Comparison of ENCODE assay signal across 8 mouse cellular contexts in the genomic region with DNA sequence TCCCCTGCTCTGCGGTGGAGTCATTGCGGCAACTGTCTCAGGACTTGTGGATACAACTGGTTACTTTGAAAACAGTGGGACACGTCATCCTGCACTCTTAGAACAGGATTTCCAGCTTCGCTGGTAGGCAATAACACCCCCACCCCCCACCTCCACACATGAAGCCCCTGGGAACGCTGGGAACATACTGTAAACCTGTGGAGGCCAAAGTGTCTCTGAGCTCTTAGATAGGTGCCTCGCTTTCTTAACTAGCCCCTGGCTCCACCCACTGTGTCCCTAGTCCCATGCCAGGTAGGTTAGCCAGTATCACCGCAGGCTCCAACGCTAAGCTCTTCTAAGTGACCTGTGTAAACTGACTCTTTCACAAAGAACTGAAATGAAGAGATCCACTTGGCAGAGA.
A peak's percentile ranks its signal among the peaks of the same experiment; 100 is the strongest.
DNase-seq lines count a peak whose midpoint lies in the region; ATAC-seq and TF ChIP-seq lines count a peak whose summit lies in the region.

No protein-coding gene starts in this region.

- peak overlapping the region; percentile 72 for H3K4me2 ChIP-seq in embryonic facial prominence, embryonic 12.5 days (replicated peaks)
- H3K4me2 ChIP-seq in hindbrain, postnatal 0 days (ENCODE audit: low read depth, low read length): peak overlapping the region; percentile 69
- H3K4me2 ChIP-seq in liver, postnatal 0 days (ENCODE audit: low read depth, low read length): peak overlapping the region; percentile 74
- peak overlapping the region; percentile 91 for H3K4me2 ChIP-seq in stomach, postnatal 0 days (replicated peaks; ENCODE audit: low read depth)

- no peak for TF ChIP-seq CTCF in hindbrain, postnatal 0 days (IDR thresholded peaks at IDR 0.05; ENCODE audit: low read depth)
- TF ChIP-seq CTCF in liver, postnatal 0 days (IDR thresholded peaks at IDR 0.05; ENCODE audit: low read depth): no peak
- TF ChIP-seq CTCF in stomach, postnatal 0 days (IDR thresholded peaks at IDR 0.05; ENCODE audit: low read depth): no peak

- H3K27ac ChIP-seq in embryonic facial prominence, embryonic 12.5 days: peak overlapping the region; percentile 77; the same call in 1 of the 2 replicates
- peak overlapping the region; percentile 81 for H3K27ac ChIP-seq in hindbrain, postnatal 0 days
- no peak overlapping the region for H3K27ac ChIP-seq in liver, postnatal 0 days (ENCODE audit: low read depth)
- peak overlapping the region; percentile 93 for H3K27ac ChIP-seq in stomach, postnatal 0 days (replicated peaks)

- H3K9me3 ChIP-seq in embryonic facial prominence, embryonic 12.5 days: no peaks in the 10 kb centered on the region
- no peaks in the 10 kb centered on the region for H3K9me3 ChIP-seq in hindbrain, postnatal 0 days (ENCODE audit: low read length)
- H3K9me3 ChIP-seq in liver, postnatal 0 days (ENCODE audit: low read length): no peaks in the 10 kb centered on the region
- H3K9me3 ChIP-seq in stomach, postnatal 0 days (ENCODE audit: control insufficient read depth, low read length): no peaks in the 10 kb centered on the region

- peaks cover 31% of the 10 kb centered on the region for H3K27me3 ChIP-seq in embryonic facial prominence, embryonic 12.5 days
- H3K27me3 ChIP-seq in hindbrain, postnatal 0 days (ENCODE audit: insufficient read depth, low read length): no peaks in the 10 kb centered on the region; the same call in 1 of the 2 replicates
- H3K27me3 ChIP-seq in liver, postnatal 0 days (ENCODE audit: insufficient read depth, low read length): peaks cover 14% of the 10 kb centered on the region; the same call in 1 of the 2 replicates
- H3K27me3 ChIP-seq in stomach, postnatal 0 days (ENCODE audit: control insufficient read depth, insufficient read depth, low read length): no peaks in the 10 kb centered on the region

- H3K9ac ChIP-seq in embryonic facial prominence, embryonic 12.5 days: peak overlapping the region; percentile 75; the same call in 1 of the 2 replicates
- H3K9ac ChIP-seq in hindbrain, postnatal 0 days (replicated peaks; ENCODE audit: low read length): peak overlapping the region; percentile 56
- 0 out of 2 replicates have a peak overlapping the region, but pooled peaks have one; percentile 72 for H3K9ac ChIP-seq in liver, postnatal 0 days (replicated peaks)
- peak overlapping the region; percentile 93 for H3K9ac ChIP-seq in stomach, postnatal 0 days (ENCODE audit: low read length)

- DNase-seq in NIH3T3 (ENCODE audit: low read depth): peak; percentile 15
- no peak for DNase-seq in hindbrain, postnatal 0 days (ENCODE audit: low spot score)
- no peak for DNase-seq in liver, postnatal 0 days
- no peak for DNase-seq in stomach, postnatal 0 days (ENCODE audit: low spot score)
- no peak for DNase-seq in gastrocnemius, postnatal 36 days
- no peak for DNase-seq in thymus, postnatal 0 days (ENCODE audit: low spot score)

- H3K4me1 ChIP-seq in embryonic facial prominence, embryonic 12.5 days: peaks cover 11% of the 10 kb centered on the region
- peaks cover 11% of the 10 kb centered on the region; the same call in 1 of the 2 replicates for H3K4me1 ChIP-seq in hindbrain, postnatal 0 days (ENCODE audit: insufficient read depth, low read length)
- H3K4me1 ChIP-seq in liver, postnatal 0 days (ENCODE audit: insufficient read depth): peaks cover 10% of the 10 kb centered on the region
- H3K4me1 ChIP-seq in stomach, postnatal 0 days (replicated peaks; ENCODE audit: control insufficient read depth, insufficient read depth): peaks cover 6% of the 10 kb centered on the region; the same call in 1 of the 2 replicates

- H3K4me3 ChIP-seq in embryonic facial prominence, embryonic 12.5 days: peak overlapping the region; percentile 44; the same call in 1 of the 2 replicates
- H3K4me3 ChIP-seq in hindbrain, postnatal 0 days (ENCODE audit: low read length): peak overlapping the region; percentile 36
- H3K4me3 ChIP-seq in liver, postnatal 0 days (ENCODE audit: low read depth, low read length): peak overlapping the region; percentile 52
- peak overlapping the region; percentile 61 for H3K4me3 ChIP-seq in stomach, postnatal 0 days (ENCODE audit: low read depth, low read length)

- no peak for TF ChIP-seq EP300 in liver, postnatal 0 days (IDR thresholded peaks at IDR 0.05; ENCODE audit: low read depth)
- TF ChIP-seq EP300 in stomach, postnatal 0 days (optimal IDR thresholded peaks at IDR 0.05): no peak

- ATAC-seq in embryonic facial prominence, embryonic 12.5 days (ENCODE audit: insufficient number of reproducible peaks, insufficient read depth, low FRiP score, low TSS enrichment): no peak
- no peak for ATAC-seq in hindbrain, postnatal 0 days
- no peak for ATAC-seq in liver, postnatal 0 days
- peak; percentile 15; the same call in 1 of the 2 replicates for ATAC-seq in stomach, postnatal 0 days (ENCODE audit: low FRiP score, low TSS enrichment)
- no peak for ATAC-seq in erythroblast, adult 5-6 weeks (replicated peaks; ENCODE audit: low FRiP score, poor library complexity, severe bottlenecking)

- H3K36me3 ChIP-seq in embryonic facial prominence, embryonic 12.5 days: no peaks in the 10 kb centered on the region
- H3K36me3 ChIP-seq in hindbrain, postnatal 0 days (ENCODE audit: insufficient read depth, low read length): no peaks in the 10 kb centered on the region
- no peaks in the 10 kb centered on the region for H3K36me3 ChIP-seq in liver, postnatal 0 days (replicated peaks; ENCODE audit: insufficient read depth, low read length)
- no peaks in the 10 kb centered on the region for H3K36me3 ChIP-seq in stomach, postnatal 0 days (ENCODE audit: control insufficient read depth, insufficient read depth, low read length)

- intact Hi-C loops in gastrocnemius, postnatal 36 days (cut with DNase I): no loop called here

- WGBS in embryonic facial prominence, embryonic 12.5 days: 56% methylated on average over 8 of the region's 8 CpGs
- 46% methylated on average over 8 of the region's 8 CpGs for WGBS in hindbrain, postnatal 0 days
- WGBS in liver, postnatal 0 days (ENCODE audit: insufficient replicate concordance): 57% methylated on average over 8 of the region's 8 CpGs
- WGBS in stomach, postnatal 0 days: 52% methylated on average over 8 of the region's 8 CpGs
